ENCODE assay signal across 13 mouse cellular contexts in the genomic region with DNA sequence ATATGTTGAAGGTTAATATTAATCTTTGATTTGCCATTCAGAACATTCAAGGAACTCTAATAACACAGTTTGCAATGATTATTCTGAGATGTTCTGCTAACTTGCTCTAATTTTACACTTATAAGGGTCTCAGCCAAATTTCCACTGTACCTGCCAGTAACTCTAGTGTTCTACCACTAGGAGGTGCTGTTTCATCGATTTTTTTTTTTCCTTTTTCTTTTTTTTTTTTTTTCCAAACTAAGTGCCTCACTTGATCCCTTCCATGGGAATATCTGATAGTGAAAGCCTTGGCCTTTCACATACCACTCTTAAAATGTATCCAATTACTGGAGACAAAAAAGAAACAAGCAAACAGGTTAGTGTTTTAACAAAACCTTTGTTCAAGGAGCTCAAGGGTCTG. TPM values are rescaled to one million over a fixed set of nuclear protein-coding genes. Genes with fewer than 3 reads are reported as not detected.
DNase-seq lines count a peak whose midpoint lies in the region; ATAC-seq and TF ChIP-seq lines count a peak whose summit lies in the region.
"Had no signal": no experiment of that assay in that cellular context is flagged by ENCODE, and none has a peak within 500 bp of the region (broad histone marks: within the 10 kb centered on the region; RNA-seq: fewer than 3 reads in every experiment).

No protein-coding gene starts in this region.

- no peaks in the 10 kb centered on the region for H3K36me3 ChIP-seq in embryonic facial prominence, embryonic 11.5 days (replicated peaks; ENCODE audit: control insufficient read depth, insufficient read depth, low read depth, low read length)
- H3K36me3 ChIP-seq in embryonic facial prominence, embryonic 10.5 days (replicated peaks), result no peaks in the 10 kb centered on the region
- no peaks in the 10 kb centered on the region for H3K36me3 ChIP-seq in liver, postnatal 0 days (replicated peaks; ENCODE audit: insufficient read depth, low read length)
- no peaks in the 10 kb centered on the region for H3K36me3 ChIP-seq in liver, embryonic 11.5 days (ENCODE audit: control insufficient read depth, insufficient read depth, low read length)
- H3K36me3 ChIP-seq: embryonic facial prominence, embryonic 12.5 days; hindbrain, embryonic 15.5 days; lung, embryonic 15.5 days had no signal

- H3K4me2 ChIP-seq in embryonic facial prominence, embryonic 11.5 days (ENCODE audit: low read depth, low read length), result no peak overlapping the region
- no peak overlapping the region for H3K4me2 ChIP-seq in liver, postnatal 0 days (ENCODE audit: low read depth, low read length)
- no peak overlapping the region for H3K4me2 ChIP-seq in liver, embryonic 11.5 days
- H3K4me2 ChIP-seq: embryonic facial prominence, embryonic 12.5 days; hindbrain, embryonic 15.5 days; lung, embryonic 15.5 days had no signal

- WGBS in embryonic facial prominence, embryonic 11.5 days, result 0% methylated on average over 1 of the region's 1 CpGs
- WGBS in embryonic facial prominence, embryonic 10.5 days, result 0% methylated on average over 1 of the region's 1 CpGs
- WGBS in liver, postnatal 0 days (ENCODE audit: insufficient replicate concordance), result 0% methylated on average over 1 of the region's 1 CpGs
- whole genome bisulfite sequencing in liver, embryonic 11.5 days, result 0% methylated on average over 1 of the region's 1 CpGs

- TF ChIP-seq CTCF in liver, postnatal 0 days (IDR thresholded peaks at IDR 0.05; ENCODE audit: low read depth), result peak; percentile 71

- H3K9me3 ChIP-seq in embryonic facial prominence, embryonic 11.5 days (replicated peaks; ENCODE audit: control insufficient read depth, low read length), result no peaks in the 10 kb centered on the region
- H3K9me3 ChIP-seq in embryonic facial prominence, embryonic 10.5 days, result no peaks in the 10 kb centered on the region
- no peaks in the 10 kb centered on the region for H3K9me3 ChIP-seq in liver, postnatal 0 days (ENCODE audit: low read length)
- H3K9me3 ChIP-seq in liver, embryonic 11.5 days (ENCODE audit: control insufficient read depth, low read length), result no peaks in the 10 kb centered on the region
- H3K9me3 ChIP-seq: embryonic facial prominence, embryonic 12.5 days; hindbrain, embryonic 15.5 days; lung, embryonic 15.5 days had no signal

- no peak for ATAC-seq in embryonic facial prominence, embryonic 11.5 days (replicated peaks; ENCODE audit: insufficient number of reproducible peaks, low FRiP score, low TSS enrichment, low read depth)
- ATAC-seq in liver, postnatal 0 days, result no peak
- no peak for ATAC-seq in liver, embryonic 11.5 days (replicated peaks; ENCODE audit: low FRiP score)

- TF ChIP-seq EP300 in liver, postnatal 0 days (IDR thresholded peaks at IDR 0.05; ENCODE audit: low read depth), result no peak

- peak; percentile 68 for DNase-seq in embryonic facial prominence, embryonic 11.5 days (ENCODE audit: low spot score)
- no peak for DNase-seq in embryonic facial prominence, embryonic 10.5 days (ENCODE audit: low spot score)
- DNase-seq in liver, postnatal 0 days, result no peak
- no peak for DNase-seq in liver, embryonic 11.5 days (ENCODE audit: low spot score)
- peak; percentile 51 for DNase-seq in adipocyte (ENCODE audit: low spot score)
- DNase-seq in naive thymus-derived CD4-positive, alpha-beta T cell, adult 2 months (ENCODE audit: low read depth), result peak; percentile 52
- DNase-seq in spleen, postnatal 14 days (ENCODE audit: low spot score in 2 of 2), result no peak
- DNase-seq in kidney, adult 8-10 months, result no peak
- DNase-seq: adrenal gland, postnatal 36 days; gastrocnemius, postnatal 25 days had no signal

- H3K9ac ChIP-seq in embryonic facial prominence, embryonic 11.5 days (replicated peaks; ENCODE audit: low read length), result no peak overlapping the region
- H3K9ac ChIP-seq in liver, postnatal 0 days (replicated peaks), result no peak overlapping the region
- no peak overlapping the region for H3K9ac ChIP-seq in liver, embryonic 11.5 days (ENCODE audit: low read depth, low read length)
- H3K9ac ChIP-seq: embryonic facial prominence, embryonic 12.5 days; hindbrain, embryonic 15.5 days; lung, embryonic 15.5 days had no signal

- H3K27ac ChIP-seq in embryonic facial prominence, embryonic 11.5 days (replicated peaks; ENCODE audit: low read depth, low read length), result no peak overlapping the region
- H3K27ac ChIP-seq in embryonic facial prominence, embryonic 10.5 days (replicated peaks), result no peak overlapping the region
- H3K27ac ChIP-seq in liver, postnatal 0 days (ENCODE audit: low read depth), result no peak overlapping the region
- no peak overlapping the region for H3K27ac ChIP-seq in liver, embryonic 11.5 days (ENCODE audit: low read depth, low read length)
- H3K27ac ChIP-seq: embryonic facial prominence, embryonic 12.5 days; hindbrain, embryonic 15.5 days; lung, embryonic 15.5 days had no signal

- no peak overlapping the region for H3K4me3 ChIP-seq in embryonic facial prominence, embryonic 11.5 days (ENCODE audit: low read depth, low read length)
- no peak overlapping the region for H3K4me3 ChIP-seq in embryonic facial prominence, embryonic 10.5 days
- H3K4me3 ChIP-seq in liver, postnatal 0 days (ENCODE audit: low read depth, low read length), result no peak overlapping the region
- H3K4me3 ChIP-seq in liver, embryonic 11.5 days (ENCODE audit: low read depth, low read length), result no peak overlapping the region
- H3K4me3 ChIP-seq: embryonic facial prominence, embryonic 12.5 days; hindbrain, embryonic 15.5 days; lung, embryonic 15.5 days had no signal

- no peaks in the 10 kb centered on the region for H3K27me3 ChIP-seq in embryonic facial prominence, embryonic 11.5 days (ENCODE audit: control insufficient read depth, insufficient read depth, low read length)
- H3K27me3 ChIP-seq in embryonic facial prominence, embryonic 10.5 days (replicated peaks; ENCODE audit: low read depth, poor library complexity, severe bottlenecking), result no peaks in the 10 kb centered on the region
- no peaks in the 10 kb centered on the region for H3K27me3 ChIP-seq in liver, postnatal 0 days (ENCODE audit: insufficient read depth, low read length)
- H3K27me3 ChIP-seq in liver, embryonic 11.5 days (replicated peaks; ENCODE audit: control insufficient read depth, insufficient read depth, low read length), result no peaks in the 10 kb centered on the region
- H3K27me3 ChIP-seq: embryonic facial prominence, embryonic 12.5 days; hindbrain, embryonic 15.5 days; lung, embryonic 15.5 days had no signal

- no peaks in the 10 kb centered on the region for H3K4me1 ChIP-seq in embryonic facial prominence, embryonic 11.5 days (ENCODE audit: control insufficient read depth, insufficient read depth, low read length)
- peaks cover 1% of the 10 kb centered on the region for H3K4me1 ChIP-seq in embryonic facial prominence, embryonic 10.5 days
- no peaks in the 10 kb centered on the region for H3K4me1 ChIP-seq in liver, postnatal 0 days (ENCODE audit: insufficient read depth)
- no peaks in the 10 kb centered on the region; the same call in 1 of the 2 replicates for H3K4me1 ChIP-seq in liver, embryonic 11.5 days (replicated peaks; ENCODE audit: control insufficient read depth, insufficient read depth, low read length)
- H3K4me1 ChIP-seq: embryonic facial prominence, embryonic 12.5 days; lung, embryonic 15.5 days had no signal

RNA-seq across cellular contexts. Expression of gene Dis3l, which starts 6.3 kb away (rescaled TPM):
- polyA plus RNA-seq in embryonic facial prominence, embryonic 11.5 days (2014; fragmentation: Nextera tagmentation; extraction: Ambion mirVana), result 22.8 and 25.5 TPM in 2 replicates
- 20.0 and 23.1 TPM in 2 replicates for polyA plus RNA-seq in embryonic facial prominence, embryonic 10.5 days (2016; fragmentation: Nextera tagmentation; extraction: Ambion mirVana)
- 3.7 and 5.1 TPM in 2 replicates for polyA plus RNA-seq in liver, postnatal 0 days (2015; fragmentation: Nextera tagmentation; extraction: Ambion mirVana)
- polyA plus RNA-seq in liver, embryonic 11.5 days (2014; fragmentation: Nextera tagmentation; extraction: Ambion mirVana), result 18.2 and 21.3 TPM in 2 replicates

RNA-seq across cellular contexts. Expression of gene Megf11, which starts 38.0 kb away (rescaled TPM):
- 0.65 and 0.75 TPM in 2 replicates for polyA plus RNA-seq in embryonic facial prominence, embryonic 11.5 days (2014; fragmentation: Nextera tagmentation; extraction: Ambion mirVana)
- polyA plus RNA-seq in embryonic facial prominence, embryonic 10.5 days (2016; fragmentation: Nextera tagmentation; extraction: Ambion mirVana), result 0.96 and 1.6 TPM in 2 replicates
- 0.11 and 0.15 TPM in 2 replicates for polyA plus RNA-seq in liver, postnatal 0 days (2015; fragmentation: Nextera tagmentation; extraction: Ambion mirVana)
- 0.53 and 0.66 TPM in 2 replicates for polyA plus RNA-seq in liver, embryonic 11.5 days (2014; fragmentation: Nextera tagmentation; extraction: Ambion mirVana)

Comparison
In these comparisons a context has a peak if more than half of its experiments do, and no peak if none do; other contexts are left out.
1. DNase-seq: peak in embryonic facial prominence, embryonic 11.5 days (single experiment), adipocyte (single experiment) and naive thymus-derived CD4-positive, alpha-beta T cell, adult 2 months (single experiment); none in embryonic facial prominence, embryonic 10.5 days (single experiment), liver, postnatal 0 days (single experiment), liver, embryonic 11.5 days (single experiment), spleen, postnatal 14 days (0 of 2) and kidney, adult 8-10 months (0 of 2).